Mouse (Mus musculus) heart, embryonic 14.5 days (tissue): ENCODE results near the gene Sept11. TPM values are rescaled to one million over a fixed set of nuclear protein-coding genes. Genes with fewer than 3 reads are reported as not detected.

ENCODE experiments used
- polyA plus RNA-seq: library from polyadenylated mRNA; unstranded; fragments of >200 nt; fragmentation: Nextera tagmentation; extraction: Ambion mirVana; gene quantifications from 2 replicates; pipeline ENCODE4 v1.2.1, GENCODE M21; 2014

Sept11 gene
- polyA plus RNA-seq, 1 experiment from 2014 or later: 83.8 TPM

Other genes with a start within 250 kb of the Sept11 start
- gene Sowahb, start 48.4 kb upstream of the Sept11 start, polyA plus RNA-seq: 0.11 TPM in 1 of 2 replicates, not detected in the other
- 127 and 142 TPM in 2 replicates for gene Ccni, start 113.1 kb downstream of the Sept11 start, polyA plus RNA-seq
- 1.7 and 2.2 TPM in 2 replicates for gene 2010109A12Rik, start 113.1 kb downstream of the Sept11 start, polyA plus RNA-seq
- 43.8 and 44.2 TPM in 2 replicates for gene Ccng2, start 173.8 kb downstream of the Sept11 start, polyA plus RNA-seq